Mouse (Mus musculus) embryonic facial prominence, embryonic 13.5 days (tissue): ENCODE measurements at regions not wholly inside any gene's neighbourhood (a gene's known extent, or its start where the extent isn't known, plus 50 kb on each side); places are given as distances from the start of the nearest gene placed in this dataset.
A peak's percentile ranks its signal among the peaks of the same experiment; 100 is the strongest.

Experiments
- ATAC-seq: fragments of 200-750 bp; cut with Nextera tagmentation; 2 replicates; pipeline ENCODE4 v1.8.0; 2017; ENCODE audit warnings: low read depth; ENCODE audit not compliant: insufficient number of reproducible peaks, insufficient read depth, low FRiP score, low TSS enrichment
- H3K27ac ChIP-seq: fragments of 300-500 bp; sonication (generic); 2 replicates; pipeline ENCODE4 v1.5.1; 2015; ENCODE audit warnings: moderate library complexity, mild to moderate bottlenecking, inconsistent platforms
- H3K27me3 ChIP-seq: fragments of 300-500 bp; sonication (generic); 2 replicates; pipeline ENCODE4 v1.6.1; 2015; ENCODE audit warnings: mild to moderate bottlenecking, inconsistent platforms
- H3K36me3 ChIP-seq: fragments of 300-500 bp; sonication (generic); 2 replicates; pipeline ENCODE4 v1.6.1; 2015; ENCODE audit warnings: mild to moderate bottlenecking, inconsistent platforms
- H3K4me1 ChIP-seq: fragments of 300-500 bp; sonication (generic); 2 replicates; pipeline ENCODE4 v1.6.1; 2015; ENCODE audit warnings: inconsistent platforms
- H3K4me2 ChIP-seq: fragments of 300-500 bp; sonication (generic); 2 replicates; pipeline ENCODE4 v1.6.1; 2015; ENCODE audit warnings: moderate library complexity, mild to moderate bottlenecking, inconsistent platforms
- H3K4me3 ChIP-seq: fragments of 300-500 bp; sonication (generic); 2 replicates; pipeline ENCODE4 v1.5.1; 2015; ENCODE audit warnings: mild to moderate bottlenecking, inconsistent platforms
- H3K9ac ChIP-seq: fragments of 300-500 bp; sonication (generic); 2 replicates; pipeline ENCODE4 v1.6.1; 2015; ENCODE audit warnings: mild to moderate bottlenecking, inconsistent platforms
- H3K9me3 ChIP-seq: fragments of 300-500 bp; sonication (generic); 2 replicates; pipeline ENCODE4 v1.6.1; 2016; ENCODE audit warnings: inconsistent platforms
- WGBS: fragments of 180-500 bp; shearing (Covaris S2); methylation state at CpG from one replicate; pipeline ENCODE4 v1.1.7; 2015; ENCODE audit warnings: mixed read lengths; 5-methylcytosine and 5-hydroxymethylcytosine counted together

DNA sequence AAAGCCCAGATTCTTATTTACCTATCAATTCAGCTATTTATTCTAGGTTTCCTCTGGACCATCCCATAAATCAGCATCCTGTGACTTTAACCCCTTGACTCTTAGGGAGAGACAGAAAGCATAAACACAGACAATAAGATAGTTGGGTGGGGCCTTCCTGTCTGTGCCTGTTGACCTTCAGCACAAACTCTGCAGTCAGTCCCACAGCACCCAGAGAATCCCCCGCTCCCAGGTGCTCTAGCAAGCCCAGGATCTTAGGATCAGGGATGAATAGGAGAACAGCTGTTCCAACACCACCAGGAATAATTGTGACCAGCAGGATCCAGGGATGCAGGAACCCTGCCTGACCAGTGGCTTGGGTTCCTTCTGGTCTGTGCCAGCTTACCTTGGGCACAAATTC, 107.8 kb downstream of the Basp1 start:
- 85% methylated on average over 1 of the region's 1 CpGs for WGBS
- ATAC-seq, result no peak

DNA sequence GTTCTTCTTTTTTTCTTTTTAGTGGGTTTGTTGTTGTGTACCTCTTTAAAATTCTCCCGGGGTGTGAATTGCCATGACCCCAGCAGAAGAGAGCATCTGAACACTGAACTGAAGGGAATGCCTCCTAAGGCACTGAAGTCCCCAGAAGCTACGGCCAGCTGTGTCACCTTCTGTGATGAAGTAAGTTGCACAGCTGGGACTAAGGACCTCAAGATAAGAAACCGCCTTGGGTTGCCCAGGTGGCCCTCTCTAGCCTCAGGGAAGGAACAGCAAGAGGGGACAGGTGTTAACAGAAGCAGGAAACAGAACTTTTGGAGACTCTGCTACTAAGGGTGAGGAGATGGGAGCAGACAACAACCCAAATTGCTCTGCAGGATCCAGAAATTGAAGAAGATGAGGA, 110.2 kb downstream of the Basp1 start:
- H3K4me1 ChIP-seq, result no peaks in the 10 kb centered on the region
- 80% methylated on average over 3 of the region's 3 CpGs for WGBS
- H3K27ac ChIP-seq, result no peak overlapping the region
- no peaks in the 10 kb centered on the region for H3K9me3 ChIP-seq
- H3K27me3 ChIP-seq, result no peaks in the 10 kb centered on the region
- H3K4me3 ChIP-seq, result no peak overlapping the region
- H3K36me3 ChIP-seq, result no peaks in the 10 kb centered on the region
- no peak for ATAC-seq
- H3K4me2 ChIP-seq, result no peak overlapping the region
- no peak overlapping the region for H3K9ac ChIP-seq

More for the DNA sequence above, 107.8 kb downstream of the Basp1 start:
- H3K9ac ChIP-seq, result no peak overlapping the region
- no peak overlapping the region for H3K27ac ChIP-seq
- H3K36me3 ChIP-seq, result no peaks in the 10 kb centered on the region
- no peaks in the 10 kb centered on the region for H3K9me3 ChIP-seq
- no peaks in the 10 kb centered on the region for H3K4me1 ChIP-seq
- H3K4me2 ChIP-seq, result no peak overlapping the region
- H3K4me3 ChIP-seq, result no peak overlapping the region
- no peaks in the 10 kb centered on the region for H3K27me3 ChIP-seq

DNA sequence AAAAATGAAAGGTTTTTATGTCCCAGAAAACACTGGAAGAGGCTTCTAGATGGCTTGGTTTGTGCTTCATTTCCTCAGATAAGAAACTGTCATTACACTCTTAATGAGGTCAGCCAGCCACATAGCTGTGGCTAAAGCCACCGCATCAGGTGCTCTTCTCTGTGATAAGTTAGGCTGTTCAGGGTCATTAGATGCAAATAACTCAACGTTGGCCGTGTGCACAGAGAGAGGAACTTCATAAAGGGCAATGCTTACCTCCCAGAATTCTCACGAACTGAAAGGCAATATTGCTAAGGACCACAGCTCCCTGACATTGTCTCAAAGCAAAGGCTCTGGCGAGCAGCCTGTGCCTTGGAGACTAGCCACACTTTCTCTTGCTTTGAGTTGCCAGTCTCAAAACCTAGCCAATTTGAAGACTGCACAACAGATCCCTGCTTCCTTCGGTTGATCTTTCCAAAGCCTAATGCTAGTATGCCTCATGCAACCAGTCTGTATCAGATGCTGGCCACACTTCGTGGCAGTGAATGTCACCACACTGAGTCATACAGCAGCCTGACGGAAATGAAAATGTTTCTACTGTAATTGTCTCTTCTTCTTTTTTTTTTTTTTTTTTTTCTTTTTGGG, 110.8 kb downstream of the Basp1 start:
- Histone ChIP-seq H3K4me1 (no peaks in the 10 kb centered on the region), H3K9me3 (no peaks in the 10 kb centered on the region), H3K9ac (no peak overlapping the region), H3K27ac (no peak overlapping the region), H3K27me3 (no peaks in the 10 kb centered on the region), H3K4me3 (no peak overlapping the region), H3K4me2 (no peak overlapping the region), H3K36me3 (no peaks in the 10 kb centered on the region)
- 75% methylated on average over 8 of the region's 8 CpGs for WGBS
- ATAC-seq, result no peak

DNA sequence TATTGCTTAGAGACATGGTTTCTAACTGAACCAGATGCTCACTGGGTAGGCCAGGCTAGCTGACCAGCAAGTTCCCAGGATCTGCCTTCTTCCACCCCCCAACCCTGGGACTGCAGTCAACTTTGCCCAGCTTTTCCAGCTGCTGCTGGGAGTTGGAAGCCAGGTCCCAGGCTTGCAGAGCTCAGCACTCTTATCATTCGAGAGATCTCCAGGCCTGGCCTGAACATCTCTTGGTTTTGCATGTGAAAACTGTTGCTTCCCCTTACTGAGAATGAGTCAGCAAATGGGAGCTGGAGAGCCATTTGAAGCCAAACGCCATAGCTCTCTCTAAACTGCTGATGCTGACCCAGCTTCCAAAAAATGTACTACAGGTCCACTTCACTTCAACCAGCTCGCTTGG, 111.8 kb downstream of the Basp1 start:
- no peak for ATAC-seq
- WGBS, result 60% methylated on average over 3 of the region's 3 CpGs
- no peaks in the 10 kb centered on the region for H3K9me3 ChIP-seq
- no peak overlapping the region for H3K9ac ChIP-seq
- no peaks in the 10 kb centered on the region for H3K27me3 ChIP-seq
- no peak overlapping the region for H3K4me2 ChIP-seq
- H3K27ac ChIP-seq, result no peak overlapping the region
- no peaks in the 10 kb centered on the region for H3K4me1 ChIP-seq
- H3K4me3 ChIP-seq, result no peak overlapping the region
- H3K36me3 ChIP-seq, result no peaks in the 10 kb centered on the region

DNA sequence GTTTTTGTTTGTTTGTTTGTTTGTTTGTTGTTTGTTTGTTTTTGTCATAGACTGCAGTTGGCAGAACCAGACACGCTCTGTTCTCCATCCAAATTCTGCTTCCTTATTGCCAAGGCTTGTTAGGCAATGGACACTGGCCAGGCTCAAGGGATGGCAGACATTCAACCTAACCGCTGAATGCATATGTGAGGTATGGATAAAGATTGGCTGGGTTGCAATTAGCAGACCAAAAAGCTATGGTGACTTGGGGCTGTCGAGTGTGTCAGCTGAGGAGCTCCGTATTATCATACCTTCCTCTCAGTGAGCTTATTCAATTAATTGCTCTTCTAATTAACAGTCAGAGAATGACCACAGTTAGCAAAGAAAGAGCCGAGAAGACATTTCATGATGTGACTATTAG, 116.3 kb downstream of the Basp1 start:
- Histone ChIP-seq H3K4me1 (no peaks in the 10 kb centered on the region), H3K9ac (no peak overlapping the region), H3K27me3 (peaks cover 5% of the 10 kb centered on the region; the same call in 1 of the 2 replicates), H3K4me2 (no peak overlapping the region), H3K9me3 (no peaks in the 10 kb centered on the region), H3K36me3 (no peaks in the 10 kb centered on the region), H3K4me3 (no peak overlapping the region), H3K27ac (no peak overlapping the region)
- 83% methylated on average over 5 of the region's 5 CpGs for WGBS
- ATAC-seq, result no peak

DNA sequence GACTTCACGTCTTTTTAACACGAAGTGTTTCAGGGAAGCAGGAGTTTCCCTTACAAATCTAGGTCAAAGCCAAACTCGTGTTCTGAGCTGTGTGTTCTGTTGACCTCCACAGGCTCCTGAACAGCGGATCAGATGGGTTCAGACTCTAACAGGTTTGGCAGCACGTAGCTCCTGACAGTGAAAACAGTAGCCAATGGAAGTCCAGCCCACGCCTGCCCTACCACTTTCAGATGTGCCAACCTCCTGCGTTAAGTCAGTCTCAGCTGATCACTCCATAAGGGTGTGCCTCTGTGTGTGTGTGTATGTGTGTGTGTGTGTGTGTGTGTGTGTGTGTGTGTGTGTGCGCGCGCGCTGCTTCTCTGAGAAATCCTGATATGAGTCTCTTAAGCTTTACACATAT, 116.8 kb downstream of the Basp1 start:
- Histone ChIP-seq H3K4me1 (no peaks in the 10 kb centered on the region), H3K9ac (no peak overlapping the region), H3K4me3 (no peak overlapping the region), H3K4me2 (no peak overlapping the region), H3K27ac (no peak overlapping the region), H3K27me3 (peaks cover 5% of the 10 kb centered on the region; the same call in 1 of the 2 replicates), H3K9me3 (no peaks in the 10 kb centered on the region), H3K36me3 (no peaks in the 10 kb centered on the region)
- whole genome bisulfite sequencing, result 84% methylated on average over 11 of the region's 11 CpGs
- no peak for ATAC-seq

DNA sequence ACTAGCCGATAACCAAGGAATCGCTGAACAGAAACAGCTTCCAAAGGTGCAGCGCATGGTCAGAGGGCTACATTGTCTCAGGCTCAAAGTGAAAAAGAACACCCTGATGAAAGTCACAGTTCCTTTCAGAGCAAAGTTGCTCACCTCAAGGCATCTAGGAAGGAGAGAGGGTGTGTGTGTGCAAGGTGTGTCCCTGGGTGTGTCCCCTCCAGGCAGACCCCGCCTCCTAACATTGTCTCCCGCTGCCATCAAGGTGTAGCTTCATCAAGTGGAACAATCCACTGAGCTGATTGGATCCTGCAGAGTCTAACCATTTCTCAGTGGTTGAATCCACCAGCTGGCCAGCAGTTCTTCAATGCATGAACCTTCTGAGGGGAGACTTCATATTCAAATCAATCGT, 117.8 kb downstream of the Basp1 start:
- no peak for ATAC-seq
- Histone ChIP-seq H3K9ac (no peak overlapping the region), H3K4me1 (peaks cover 6% of the 10 kb centered on the region; the same call in 1 of the 2 replicates), H3K4me2 (no peak overlapping the region), H3K9me3 (no peaks in the 10 kb centered on the region), H3K27ac (no peak overlapping the region), H3K36me3 (no peaks in the 10 kb centered on the region), H3K27me3 (peaks cover 5% of the 10 kb centered on the region; the same call in 1 of the 2 replicates), H3K4me3 (no peak overlapping the region)
- 95% methylated on average over 6 of the region's 6 CpGs for WGBS

DNA sequence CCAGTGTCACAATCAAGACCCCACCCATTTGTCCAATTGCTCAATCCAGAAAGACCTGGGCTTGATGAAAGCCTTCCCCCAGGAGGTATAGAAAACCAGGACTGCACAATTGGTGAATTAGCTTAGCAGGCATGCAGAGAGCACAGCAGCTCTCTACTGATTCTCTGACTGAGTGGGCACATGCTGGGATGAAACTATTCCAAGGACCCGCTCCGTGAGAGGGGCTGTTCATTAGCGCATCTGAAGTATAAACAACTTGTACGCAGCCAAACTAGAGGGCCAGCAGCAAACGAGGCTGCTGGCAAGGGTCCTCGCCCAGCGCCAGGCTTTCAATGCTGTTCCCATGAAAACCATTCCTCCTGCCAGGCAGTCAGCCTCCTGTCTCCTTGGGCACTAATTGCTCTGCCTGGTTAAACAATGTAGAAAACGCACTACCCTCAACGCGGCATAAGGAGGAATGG, 122.3 kb downstream of the Basp1 start:
- Histone ChIP-seq H3K27ac (no peak overlapping the region), H3K4me2 (no peak overlapping the region), H3K4me3 (no peak overlapping the region), H3K4me1 (peaks cover 6% of the 10 kb centered on the region; the same call in 1 of the 2 replicates), H3K36me3 (no peaks in the 10 kb centered on the region), H3K9ac (no peak overlapping the region), H3K27me3 (peaks cover 5% of the 10 kb centered on the region; the same call in 1 of the 2 replicates), H3K9me3 (no peaks in the 10 kb centered on the region)
- no peak for ATAC-seq
- WGBS, result 72% methylated on average over 10 of the region's 10 CpGs

DNA sequence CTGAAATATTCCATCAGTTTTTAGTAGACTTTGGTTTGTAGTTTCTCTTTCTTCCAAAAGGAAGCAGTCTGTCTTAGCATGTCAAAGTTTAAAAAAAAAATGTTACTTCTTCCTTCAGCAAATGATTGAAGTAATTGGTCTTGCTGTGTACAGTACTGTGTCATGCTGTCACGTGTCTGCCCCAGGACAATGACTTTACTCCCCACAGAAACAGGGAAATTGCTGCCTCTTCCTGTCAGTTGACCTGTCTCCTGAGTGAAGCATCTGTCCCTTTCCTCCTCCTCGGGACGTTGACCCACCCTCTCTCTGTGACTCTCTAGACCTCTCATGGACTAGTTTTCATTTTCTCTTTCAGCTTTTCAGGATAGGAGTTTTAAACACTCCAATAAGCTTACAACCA, 125.7 kb downstream of the Basp1 start:
- Histone ChIP-seq H3K27me3 (no peaks in the 10 kb centered on the region), H3K4me1 (peaks cover 21% of the 10 kb centered on the region), H3K9ac (no peak overlapping the region), H3K27ac (no peak overlapping the region), H3K4me3 (no peak overlapping the region), H3K4me2 (no peak overlapping the region), H3K9me3 (no peaks in the 10 kb centered on the region), H3K36me3 (no peaks in the 10 kb centered on the region)
- no peak for ATAC-seq
- WGBS, result 53% methylated on average over 3 of the region's 3 CpGs

DNA sequence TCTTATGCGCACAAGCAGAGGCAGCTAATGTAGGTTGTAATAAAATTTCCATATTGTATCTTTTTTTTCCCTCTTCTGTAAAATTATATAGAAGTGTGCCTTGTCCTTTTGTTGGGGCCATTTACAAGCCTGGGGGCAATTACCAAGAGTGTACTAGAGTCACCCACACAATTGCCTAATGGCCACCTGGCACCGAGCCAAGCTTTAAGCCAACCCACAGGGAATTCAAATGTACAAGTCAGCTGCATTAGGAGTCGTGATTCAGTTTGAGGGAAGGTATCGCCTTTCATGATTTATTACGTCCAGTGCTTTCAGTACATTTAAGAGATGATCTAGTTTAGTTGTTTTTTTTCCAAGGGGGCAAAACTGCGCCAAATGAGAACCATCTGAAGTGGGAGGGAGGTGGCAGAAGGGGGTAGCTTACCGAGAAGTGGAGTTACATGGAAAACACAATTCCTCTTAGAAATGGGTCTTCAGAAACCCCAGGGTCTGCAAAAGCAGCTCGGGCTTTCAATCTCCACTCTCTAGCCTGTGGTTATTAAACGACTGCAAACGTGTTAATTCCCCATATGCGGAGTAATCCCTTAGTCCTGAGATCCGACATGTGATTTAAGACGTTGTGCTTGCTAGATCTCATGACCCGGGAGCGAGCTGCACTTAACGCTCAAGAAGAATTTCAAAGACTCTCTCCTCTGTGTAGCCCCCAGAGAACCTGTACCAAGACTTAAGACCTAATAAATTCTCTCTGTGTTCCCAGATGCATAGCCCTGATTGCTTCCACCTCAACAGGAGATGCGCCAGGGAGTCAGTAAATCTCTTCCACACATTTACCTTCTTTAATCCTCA, 129.0 kb downstream of the Basp1 start:
- H3K4me3 ChIP-seq, result no peak overlapping the region
- peak overlapping the region; percentile 45 for H3K27ac ChIP-seq
- no peak overlapping the region for H3K9ac ChIP-seq
- WGBS, result 27% methylated on average over 17 of the region's 17 CpGs
- H3K36me3 ChIP-seq, result no peaks in the 10 kb centered on the region
- H3K27me3 ChIP-seq, result no peaks in the 10 kb centered on the region
- H3K4me1 ChIP-seq, result peaks cover 14% of the 10 kb centered on the region
- 0 out of 2 replicates have a peak overlapping the region, but pooled peaks have one; percentile 29 for H3K4me2 ChIP-seq
- no peaks in the 10 kb centered on the region for H3K9me3 ChIP-seq
- ATAC-seq, result peak; percentile 56; the same call in 1 of the 2 replicates

DNA sequence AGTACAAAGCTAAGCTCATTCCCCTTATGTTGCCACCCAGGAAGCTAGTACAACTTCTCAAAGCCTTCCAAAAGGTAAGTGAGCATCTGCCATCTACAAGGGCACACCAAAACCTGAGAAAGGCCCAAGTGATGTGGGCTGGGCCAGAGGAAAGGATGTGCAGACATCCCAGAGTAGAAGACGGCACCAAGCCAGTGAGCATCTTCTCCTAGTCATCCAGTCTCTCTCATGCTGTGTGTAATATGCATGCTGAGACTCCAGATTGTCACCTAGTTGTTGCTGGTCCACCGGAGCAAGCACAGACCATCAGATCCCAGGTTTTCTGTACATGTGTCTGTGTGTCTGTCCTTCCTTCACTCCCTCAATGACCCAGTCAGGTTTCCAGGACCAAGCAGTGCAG, 129.9 kb downstream of the Basp1 start:
- no peak overlapping the region for H3K4me3 ChIP-seq

DNA sequence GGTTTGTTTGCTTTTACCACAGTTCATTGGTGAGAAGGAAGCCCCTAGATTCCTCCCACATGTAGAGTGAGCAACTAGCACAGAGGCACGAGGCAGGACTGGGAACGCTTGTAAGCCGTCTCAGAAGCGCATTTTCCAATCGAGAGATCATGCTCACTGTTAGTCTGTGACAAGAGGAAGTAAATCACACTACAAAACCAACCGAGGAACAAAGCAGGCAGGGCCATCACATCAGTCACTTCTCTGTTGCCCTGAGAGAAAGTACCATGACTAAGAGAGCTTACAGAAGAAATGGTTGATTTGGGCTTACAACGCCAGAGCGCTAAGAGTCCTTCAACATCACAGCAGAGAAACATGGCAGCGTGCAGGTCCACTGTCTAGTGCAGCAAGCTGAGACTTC, 131.2 kb downstream of the Basp1 start:
- no peaks in the 10 kb centered on the region for H3K27me3 ChIP-seq
- no peak overlapping the region for H3K27ac ChIP-seq
- no peak overlapping the region for H3K9ac ChIP-seq
- ATAC-seq, result no peak
- 86% methylated on average over 9 of the region's 9 CpGs for WGBS
- no peaks in the 10 kb centered on the region for H3K36me3 ChIP-seq
- H3K4me2 ChIP-seq, result no peak overlapping the region
- no peaks in the 10 kb centered on the region for H3K9me3 ChIP-seq
- H3K4me1 ChIP-seq, result peaks cover 14% of the 10 kb centered on the region
- no peak overlapping the region for H3K4me3 ChIP-seq

More for the DNA sequence above, 129.9 kb downstream of the Basp1 start:
- Histone ChIP-seq H3K9ac (no peak overlapping the region), H3K27me3 (no peaks in the 10 kb centered on the region), H3K9me3 (no peaks in the 10 kb centered on the region), H3K4me1 (peaks cover 14% of the 10 kb centered on the region), H3K36me3 (no peaks in the 10 kb centered on the region), H3K27ac (no peak overlapping the region), H3K4me2 (no peak overlapping the region)
- no peak for ATAC-seq
- 96% methylated on average over 2 of the region's 2 CpGs for WGBS
